Mouse (Mus musculus) cerebral cortex, adult 2 months (tissue): Measurements from ENCODE around the gene Glmn.

Source experiments
- WGBS: fragments of 180-500 bp; shearing (Covaris S2); methylation state at CpG from one replicate; pipeline ENCODE4 v1.1.7; 2018; 5-methylcytosine and 5-hydroxymethylcytosine counted together

Gene Glmn

GRCm38 (mm10) chr5:107597301-107598077 is at the start of gene Glmn, which contains the start of gene Rpap2:
Gene Glmn (minus strand): TSS chr5:107597888.
Gene Rpap2 (plus strand): TSS chr5:107597373.
- WGBS: 2% methylated on average over 60 of the region's 64 CpGs

- 81% methylated on average over 2 of the region's 2 CpGs for WGBS
These were observed 48.2 kb upstream of the Glmn start for GRCm38 (mm10) chr5:107645935-107646334.

GRCm38 (mm10) chr5:107644595-107644994 is 46.9 kb upstream of the Glmn start:
- 98% methylated on average over 2 of the region's 2 CpGs for WGBS

GRCm38 (mm10) chr5:107638366-107638765 is 40.7 kb upstream of the Glmn start:
- 74% methylated on average over 8 of the region's 8 CpGs for WGBS

GRCm38 (mm10) chr5:107637106-107637505 is 39.4 kb upstream of the Glmn start:
- WGBS: 80% methylated on average over 1 of the region's 1 CpGs

- 93% methylated on average over 4 of the region's 4 CpGs for WGBS
These were observed 36.0 kb upstream of the Glmn start for GRCm38 (mm10) chr5:107633651-107634050.

GRCm38 (mm10) chr5:107621327-107621726 is 23.6 kb upstream of the Glmn start:
- WGBS: 84% methylated on average over 3 of the region's 3 CpGs

GRCm38 (mm10) chr5:107617986-107618385 is 20.3 kb upstream of the Glmn start:
- 83% methylated on average over 6 of the region's 6 CpGs for WGBS

GRCm38 (mm10) chr5:107611224-107611623 is 13.5 kb upstream of the Glmn start:
- 6% methylated on average over 2 of the region's 2 CpGs for WGBS

- 13% methylated on average over 4 of the region's 4 CpGs for WGBS
These were observed 692 bp upstream of the Glmn start for GRCm38 (mm10) chr5:107598380-107598779.

- 85% methylated on average over 9 of the region's 9 CpGs for WGBS
These were observed 28.5 kb downstream of the Glmn start for GRCm38 (mm10) chr5:107569148-107569547.

GRCm38 (mm10) chr5:107556969-107557368 is 40.7 kb downstream of the Glmn start:
- WGBS: 77% methylated on average over 3 of the region's 3 CpGs

- WGBS: 89% methylated on average over 5 of the region's 5 CpGs
These were observed 43.4 kb downstream of the Glmn start for GRCm38 (mm10) chr5:107554336-107554735.

- 97% methylated on average over 3 of the region's 3 CpGs for WGBS
These were observed 49.2 kb downstream of the Glmn start for GRCm38 (mm10) chr5:107548444-107548843.

GRCm38 (mm10) chr5:107547955-107548354 is 49.7 kb downstream of the Glmn start:
- 64% methylated on average over 3 of the region's 3 CpGs for WGBS

- 71% methylated on average over 4 of the region's 4 CpGs for WGBS
These were observed 51.8 kb downstream of the Glmn start for GRCm38 (mm10) chr5:107545927-107546326.

GRCm38 (mm10) chr5:107541696-107542095 is 56.0 kb downstream of the Glmn start:
- WGBS: 37% methylated on average over 7 of the region's 7 CpGs

GRCm38 (mm10) chr5:107534581-107534980 is 63.1 kb downstream of the Glmn start, which contains the start of gene 1700028K03Rik:
Gene 1700028K03Rik (plus strand): TSS chr5:107534709.
- WGBS: 82% methylated on average over 15 of the region's 15 CpGs

GRCm38 (mm10) chr5:107533590-107533989 is 64.1 kb downstream of the Glmn start:
- 66% methylated on average over 2 of the region's 2 CpGs for WGBS

- WGBS: 66% methylated on average over 3 of the region's 3 CpGs
These were observed 68.8 kb downstream of the Glmn start for GRCm38 (mm10) chr5:107528856-107529255.

GRCm38 (mm10) chr5:107524281-107524680 is 73.4 kb downstream of the Glmn start:
- 43% methylated on average over 10 of the region's 10 CpGs for WGBS

- 37% methylated on average over 7 of the region's 7 CpGs for WGBS
These were observed 75.8 kb downstream of the Glmn start for GRCm38 (mm10) chr5:107521897-107522296.

GRCm38 (mm10) chr5:107521386-107521785 is 76.3 kb downstream of the Glmn start:
- WGBS: 60% methylated on average over 6 of the region's 6 CpGs
